ENCODE assay signal across 16 mouse cellular contexts in the genomic region with DNA sequence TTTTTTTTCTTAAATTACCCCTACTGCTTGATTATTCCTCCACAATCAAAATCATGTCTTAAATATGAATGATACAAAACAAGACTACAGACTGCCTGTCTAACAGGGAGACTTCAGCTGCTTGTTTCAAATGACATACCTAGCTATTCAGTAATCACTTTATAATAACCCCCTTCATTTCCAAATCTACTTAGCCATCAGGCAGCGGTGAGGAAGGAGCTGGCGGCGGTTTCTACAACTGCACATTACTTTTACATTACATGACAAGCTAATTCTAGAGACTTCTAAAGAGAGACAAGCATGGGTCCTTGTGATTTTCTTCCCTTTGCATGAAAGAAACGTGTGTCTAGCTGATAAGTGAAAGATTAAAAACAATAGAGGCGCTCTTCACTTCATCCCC.
"Had no signal": no experiment of that assay in that cellular context is flagged by ENCODE, and none has a peak within 500 bp of the region (broad histone marks: within the 10 kb centered on the region; RNA-seq: fewer than 3 reads in every experiment).

No protein-coding gene starts in this region.

- H3K36me3 ChIP-seq: midbrain, embryonic 10.5 days; midbrain, embryonic 12.5 days; neural tube, embryonic 13.5 days; neural tube, embryonic 15.5 days; stomach, embryonic 15.5 days had no signal

- H3K9ac ChIP-seq: lung, embryonic 14.5 days; midbrain, embryonic 12.5 days; neural tube, embryonic 13.5 days; neural tube, embryonic 15.5 days; stomach, embryonic 15.5 days had no signal

- H3K4me1 ChIP-seq: midbrain, embryonic 10.5 days; midbrain, embryonic 12.5 days; neural tube, embryonic 13.5 days; neural tube, embryonic 15.5 days; stomach, embryonic 15.5 days had no signal

- H3K27me3 ChIP-seq: midbrain, embryonic 12.5 days; neural tube, embryonic 13.5 days; neural tube, embryonic 15.5 days; stomach, embryonic 15.5 days had no signal

- H3K9me3 ChIP-seq: midbrain, embryonic 10.5 days; midbrain, embryonic 12.5 days; neural tube, embryonic 13.5 days; neural tube, embryonic 15.5 days; stomach, embryonic 15.5 days had no signal

- H3K27ac ChIP-seq: midbrain, embryonic 10.5 days; midbrain, embryonic 12.5 days; neural tube, embryonic 13.5 days; neural tube, embryonic 15.5 days; stomach, embryonic 15.5 days; stomach, postnatal 0 days had no signal

- H3K4me2 ChIP-seq: lung, embryonic 14.5 days; midbrain, embryonic 12.5 days; neural tube, embryonic 13.5 days; neural tube, embryonic 15.5 days; stomach, embryonic 15.5 days had no signal

- DNase-seq: lung, adult 18-20 months; lung, embryonic 14.5 days; lung, postnatal 10 days; lung, postnatal 4 days; midbrain, embryonic 14.5 days; right cerebral cortex, postnatal 14 days; thymus, adult 2 months; thymus, postnatal 25 days had no signal

- ATAC-seq: midbrain, embryonic 16.5 days had no signal

- H3K4me3 ChIP-seq: midbrain, embryonic 10.5 days; midbrain, embryonic 12.5 days; myocyte; neural tube, embryonic 13.5 days; neural tube, embryonic 15.5 days; stomach, embryonic 15.5 days had no signal
